Mouse (Mus musculus) layer of hippocampus, adult 8-10 months (tissue): Measurements from ENCODE around the gene Sox9. TPM values are rescaled to one million over a fixed set of nuclear protein-coding genes. Genes with fewer than 3 reads are reported as not detected.

Experiments
- DNase-seq, 2 experiments: peaks; one replicate each; pipeline ENCODE4 v3.0.0; 2022; ENCODE audit warnings: low spot score in 2 of 2
- total RNA-seq, 4 experiments: library from RNA; stranded (reverse); gene quantifications; 2 replicates each; pipeline ENCODE4 v1.2.4; 2022

Sox9 gene
- total RNA-seq, 4 experiments from 2014 or later, result 25.6 to 45.4 (median 32.4) TPM

GRCm38 (mm10) chr11:112798831-112799382 is 16.9 kb downstream of the Sox9 start:
- peak; percentile 29 to 33 for DNase-seq

- DNase-seq, result no peak
Observed at GRCm38 (mm10) chr11:112801189-112801818, 19.3 kb downstream of the Sox9 start.

GRCm38 (mm10) chr11:112807838-112808506 is 25.9 kb downstream of the Sox9 start:
- DNase-seq, result no peak

GRCm38 (mm10) chr11:112810447-112811151 is 28.6 kb downstream of the Sox9 start:
- DNase-seq, result peak; percentile 24 to 60

GRCm38 (mm10) chr11:112811152-112811871 is 29.3 kb downstream of the Sox9 start:
- DNase-seq, result peak; percentile 66 to 79

GRCm38 (mm10) chr11:112817829-112818650 is 36.0 kb downstream of the Sox9 start:
- DNase-seq, result no peak

- DNase-seq, result no peak
Observed at GRCm38 (mm10) chr11:112818651-112819270, 36.7 kb downstream of the Sox9 start.

GRCm38 (mm10) chr11:112821536-112821935 is 39.5 kb downstream of the Sox9 start:
- no peak for DNase-seq

GRCm38 (mm10) chr11:112824146-112824545 is 42.1 kb downstream of the Sox9 start:
- DNase-seq, result peak in 1 of 2 experiments; percentile 15

GRCm38 (mm10) chr11:112826193-112827043 is 44.4 kb downstream of the Sox9 start:
- DNase-seq, result no peak

- no peak for DNase-seq
Observed at GRCm38 (mm10) chr11:112827044-112827347, 45.0 kb downstream of the Sox9 start.

- no peak for DNase-seq
Observed at GRCm38 (mm10) chr11:112828553-112829287, 46.7 kb downstream of the Sox9 start.

GRCm38 (mm10) chr11:112834245-112835005 is 52.4 kb downstream of the Sox9 start:
- peak in 1 of 2 experiments; percentile 30 for DNase-seq

- DNase-seq, result no peak
Observed at GRCm38 (mm10) chr11:112835468-112836092, 53.6 kb downstream of the Sox9 start.
